Mouse (Mus musculus) lung, adult 2 months (tissue): Measurements from ENCODE around the gene Anks1b. TPM values are rescaled to one million over a fixed set of nuclear protein-coding genes. Genes with fewer than 3 reads are reported as not detected.

ENCODE experiments used
- DNase-seq: peaks from one replicate; pipeline ENCODE4 v3.0.0; 2022
- H3K4me1 ChIP-seq: fragments of 200-500 bp; 2 replicates; pipeline ENCODE4 v1.6.1; 2011; ENCODE audit warnings: low read length; ENCODE audit not compliant: control insufficient read depth, insufficient read depth
- H3K4me3 ChIP-seq: fragments of 200-500 bp; replicated peaks from 2 replicates; pipeline ENCODE3; 2011; ENCODE audit warnings: low read depth, mild to moderate bottlenecking, control low read depth, low read length; ENCODE audit errors: extremely low read depth
- CTCF ChIP-seq: fragments of 200-500 bp; IDR thresholded peaks from 2 replicates; pipeline ENCODE4 v1.5.1; 2011; ENCODE audit warnings: mild to moderate bottlenecking, low read length, control low read depth; ENCODE audit not compliant: insufficient read depth
- POLR2A ChIP-seq: fragments of 200-500 bp; IDR thresholded peaks from 2 replicates; pipeline ENCODE4 v1.6.1; 2011; ENCODE audit warnings: low read depth, mild to moderate bottlenecking, control low read depth, low read length, borderline replicate concordance; ENCODE audit errors: extremely low read depth
- WGBS: fragments of 180-500 bp; shearing (Covaris S2); methylation state at CpG from one replicate; pipeline ENCODE4 v1.1.7; 2018; 5-methylcytosine and 5-hydroxymethylcytosine counted together
- polyA plus RNA-seq: library from polyadenylated mRNA; depleted of rRNA; stranded (reverse); fragments of >200 nt; gene quantifications from 2 replicates; pipeline ENCODE4 v1.2.3, GENCODE M21; 2012

Anks1b gene
- polyA plus RNA-seq, 1 experiment = 0.41 TPM

GRCm38 (mm10) chr10:90740956-90741355 is 867.6 kb downstream of the Anks1b start:
- WGBS = 84% methylated on average over 5 of the region's 5 CpGs
- TF ChIP-seq POLR2A = no peak
- TF ChIP-seq CTCF = no peak

DNA sequence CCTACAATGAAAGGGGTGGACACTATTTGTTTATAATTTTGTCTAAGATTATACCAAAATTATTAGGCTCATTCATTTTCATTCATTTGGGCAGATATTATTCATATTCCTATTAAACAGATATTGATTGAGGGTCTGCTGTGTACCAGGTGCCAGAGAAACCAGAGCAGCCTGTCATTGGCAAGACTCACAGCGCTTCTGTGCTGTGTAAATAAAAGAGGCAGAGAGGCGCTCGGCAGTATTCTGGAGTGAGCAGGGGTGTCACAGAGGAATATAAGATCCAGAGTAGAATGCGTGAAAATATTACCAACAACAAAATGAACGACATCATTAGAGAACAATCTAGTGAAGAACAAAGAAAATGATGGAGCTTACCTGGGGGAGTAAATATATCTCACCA is 878.6 kb downstream of the Anks1b start:
- Histone ChIP-seq H3K4me1 (no peaks in the 10 kb centered on the region), H3K4me3 (no peak overlapping the region)
- TF ChIP-seq POLR2A (no peak), CTCF (no peak)
- DNase-seq = no peak
- 55% methylated on average over 5 of the region's 5 CpGs for whole genome bisulfite sequencing

More at GRCm38 (mm10) chr10:90740956-90741355, 867.6 kb downstream of the Anks1b start:
- Histone ChIP-seq H3K4me3 (no peak overlapping the region), H3K4me1 (no peaks in the 10 kb centered on the region)
- no peak for DNase-seq

DNA sequence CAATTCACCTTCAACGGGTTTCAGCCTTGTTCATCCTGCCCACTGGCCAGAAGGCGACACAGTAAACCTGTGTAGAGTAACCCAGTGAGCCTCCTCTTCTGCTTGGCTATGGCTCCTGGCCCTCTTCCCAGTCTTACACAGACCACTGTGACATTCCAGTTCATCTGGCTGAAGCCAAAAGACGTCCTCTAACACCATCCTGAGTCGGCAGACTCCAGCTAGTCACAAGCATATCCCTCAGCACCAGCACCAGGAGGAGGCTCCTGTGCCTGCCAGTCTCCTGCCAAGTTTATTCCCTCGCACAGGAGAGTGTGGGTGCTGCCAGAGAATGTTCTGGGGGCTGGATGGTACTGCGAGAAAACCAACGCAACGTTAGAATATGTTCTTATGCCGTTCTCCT is 879.8 kb downstream of the Anks1b start:
- 56% methylated on average over 9 of the region's 9 CpGs for WGBS
- H3K4me1 ChIP-seq = no peaks in the 10 kb centered on the region
- no peak for TF ChIP-seq POLR2A
- TF ChIP-seq CTCF = no peak
- H3K4me3 ChIP-seq = no peak overlapping the region
- no peak for DNase-seq

GRCm38 (mm10) chr10:90757773-90758172 is 884.5 kb downstream of the Anks1b start:
- Histone ChIP-seq H3K4me1 (no peaks in the 10 kb centered on the region), H3K4me3 (no peak overlapping the region)
- no peak for DNase-seq
- no peak for TF ChIP-seq CTCF
- 80% methylated on average over 4 of the region's 4 CpGs for WGBS

DNA sequence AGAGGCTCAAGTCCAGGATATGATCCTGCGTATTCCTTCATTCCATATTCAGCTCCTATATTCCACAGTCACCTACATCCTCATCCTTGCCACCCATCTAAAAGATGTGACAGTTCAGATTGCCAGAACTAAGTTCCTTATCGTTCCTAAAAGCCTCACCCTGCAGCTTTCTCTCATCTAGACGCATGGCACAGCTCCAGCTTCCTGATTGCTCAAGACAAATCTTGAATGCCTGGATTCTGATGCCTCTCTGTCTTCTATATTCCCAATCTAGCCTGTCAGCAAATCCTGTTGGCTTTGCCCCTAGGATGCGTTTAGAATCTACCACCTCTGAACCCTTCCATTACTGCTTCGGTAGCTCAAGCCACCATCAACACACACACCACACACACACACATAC is 886.6 kb downstream of the Anks1b start:
- WGBS = 66% methylated on average over 5 of the region's 5 CpGs
- no peak for TF ChIP-seq CTCF
- no peak for TF ChIP-seq POLR2A
- H3K4me1 ChIP-seq = no peaks in the 10 kb centered on the region
- no peak for DNase-seq
- no peak overlapping the region for H3K4me3 ChIP-seq

GRCm38 (mm10) chr10:90766261-90766660 is 893.0 kb downstream of the Anks1b start:
- TF ChIP-seq CTCF (no peak), POLR2A (no peak)
- DNase-seq = no peak
- Histone ChIP-seq H3K4me3 (no peak overlapping the region), H3K4me1 (no peaks in the 10 kb centered on the region)
- 61% methylated on average over 3 of the region's 3 CpGs for WGBS

DNA sequence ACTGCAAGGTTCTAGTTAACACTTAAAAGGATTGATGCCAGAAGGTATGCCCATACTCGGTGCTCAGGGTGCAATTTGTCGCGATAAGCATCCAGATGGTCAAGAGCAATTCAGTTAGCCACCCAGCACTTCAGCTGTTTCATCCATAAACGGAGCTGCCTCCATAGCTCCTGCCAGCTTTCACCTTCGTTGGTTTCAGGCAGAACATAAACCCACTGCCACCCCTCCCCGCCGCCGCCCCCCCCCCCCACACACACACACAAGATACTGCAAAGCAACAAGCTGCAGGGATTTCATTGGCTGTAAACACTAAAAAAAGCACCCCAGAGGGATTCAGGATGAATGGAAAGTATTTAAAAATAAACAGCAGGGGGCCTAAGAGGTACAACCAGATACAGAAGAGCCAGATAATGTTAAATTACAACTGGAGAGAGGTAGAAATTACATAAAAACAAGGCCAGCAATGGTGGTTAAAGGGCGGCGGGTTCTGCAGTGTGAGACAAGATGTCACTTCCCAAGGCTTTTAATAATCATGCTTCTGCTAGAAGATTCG is 897.2 kb downstream of the Anks1b start:
- no peaks in the 10 kb centered on the region for H3K4me1 ChIP-seq
- DNase-seq = no peak
- WGBS = 29% methylated on average over 11 of the region's 11 CpGs
- H3K4me3 ChIP-seq = no peak overlapping the region
- no peak for TF ChIP-seq POLR2A
- TF ChIP-seq CTCF = no peak

- TF ChIP-seq CTCF = no peak
- TF ChIP-seq POLR2A = no peak
- DNase-seq = no peak
- WGBS = 45% methylated on average over 7 of the region's 7 CpGs
- Histone ChIP-seq H3K4me3 (no peak overlapping the region), H3K4me1 (no peaks in the 10 kb centered on the region)
Measured at GRCm38 (mm10) chr10:90771046-90771445, 897.7 kb downstream of the Anks1b start.

DNA sequence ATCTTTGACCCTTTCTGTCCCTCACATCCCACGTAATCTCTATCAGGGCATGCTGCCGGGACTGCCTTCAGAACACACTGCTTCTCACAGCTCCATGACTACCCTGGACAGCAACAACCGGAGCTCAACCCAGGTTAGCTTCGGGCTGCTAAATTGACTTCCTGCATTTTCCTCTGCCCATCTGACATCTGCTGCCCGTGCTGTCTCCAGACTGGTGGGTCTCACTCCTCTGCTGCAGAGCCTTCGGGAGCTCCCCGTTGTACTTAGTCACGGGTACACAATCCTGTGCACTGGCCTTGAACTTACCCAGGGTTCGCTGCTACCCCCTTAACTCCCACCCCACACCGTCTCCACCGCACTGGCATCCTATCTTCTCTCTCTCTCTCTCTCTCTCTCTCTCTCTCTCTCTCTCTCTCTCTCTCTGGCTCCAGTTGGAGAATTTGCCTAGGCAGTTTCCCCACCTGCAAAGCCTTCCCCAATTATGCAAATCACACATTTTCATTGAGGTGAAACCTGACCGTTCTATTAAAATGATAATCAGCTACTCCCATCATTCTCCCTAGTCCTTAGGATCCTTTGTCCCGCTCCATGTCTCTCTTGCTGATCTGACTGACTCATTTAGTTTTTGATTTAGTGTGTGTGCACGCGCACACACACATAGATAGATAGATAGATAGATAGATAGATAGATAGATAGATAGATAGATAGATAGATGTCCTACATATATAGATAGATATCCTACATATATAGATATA is 898.3 kb downstream of the Anks1b start:
- DNase-seq = no peak
- no peaks in the 10 kb centered on the region for H3K4me1 ChIP-seq
- H3K4me3 ChIP-seq = no peak overlapping the region
- WGBS = 10% methylated on average over 15 of the region's 15 CpGs
- TF ChIP-seq POLR2A = no peak
- no peak for TF ChIP-seq CTCF
